Mouse (Mus musculus) stomach, postnatal 0 days (tissue): ENCODE measurements at regions not wholly inside any gene's neighbourhood (a gene's known extent, or its start where the extent isn't known, plus 50 kb on each side); places are given as distances from the start of the nearest gene placed in this dataset.

Experiments
- CTCF ChIP-seq: IDR thresholded peaks from 2 replicates; pipeline ENCODE4 v1.5.1; 2016; ENCODE audit warnings: antibody characterized with exemption, low read depth, mild to moderate bottlenecking, moderate library complexity
- EP300 ChIP-seq: optimal IDR thresholded peaks from 2 replicates; pipeline ENCODE3; 2016; ENCODE audit warnings: antibody characterized with exemption

DNA sequence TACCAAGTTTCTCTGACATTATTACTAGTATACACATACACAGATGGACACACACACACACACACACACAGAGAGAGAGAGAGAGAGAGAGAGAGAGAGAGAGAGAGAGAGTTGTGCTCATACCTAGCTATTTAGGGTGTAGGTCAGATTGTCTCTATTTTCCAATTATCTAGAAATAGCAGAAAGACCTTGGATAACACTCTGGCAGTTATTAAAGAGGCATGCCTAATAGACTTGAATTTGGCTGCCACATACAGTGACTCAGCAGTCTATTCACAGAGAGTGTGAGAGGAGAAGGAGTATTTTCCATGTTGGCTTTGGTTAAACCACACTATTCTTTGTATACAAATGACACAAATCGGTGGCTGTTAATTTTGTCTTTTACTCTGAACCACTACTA is 69.7 kb downstream of the P2ry1 start:
- TF ChIP-seq CTCF: no peak
- no peak for TF ChIP-seq EP300
